Comparison of ENCODE assay signal across 11 mouse cellular contexts in the genomic region with DNA sequence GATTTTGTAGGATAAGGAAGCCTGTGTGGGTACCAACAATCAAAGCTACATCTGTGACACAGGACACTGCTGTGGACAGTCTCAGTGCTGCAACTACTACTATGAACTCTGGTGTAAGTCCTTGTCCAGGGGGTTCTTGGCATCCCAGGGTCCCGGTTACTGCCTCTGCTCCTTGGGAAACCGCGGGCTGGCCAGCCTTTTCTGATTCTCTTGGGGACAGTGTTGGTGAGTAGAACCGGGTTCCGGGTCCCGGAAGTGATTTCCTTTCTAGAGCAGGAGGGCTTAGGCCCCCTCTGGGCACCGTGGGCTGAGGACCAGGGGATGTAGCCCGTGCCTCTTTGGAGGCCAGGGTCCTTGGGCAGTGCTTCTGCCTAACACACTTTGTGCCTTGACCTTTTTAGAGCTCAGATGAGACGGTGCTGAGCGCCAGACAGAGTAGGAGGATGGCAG. TPM values are rescaled to one million over a fixed set of nuclear protein-coding genes. Genes with fewer than 3 reads are reported as not detected.
DNase-seq lines count a peak whose midpoint lies in the region; ATAC-seq and TF ChIP-seq lines count a peak whose summit lies in the region.
"Had no signal": no experiment of that assay in that cellular context is flagged by ENCODE, and none has a peak within 500 bp of the region (broad histone marks: within the 10 kb centered on the region; RNA-seq: fewer than 3 reads in every experiment).

No protein-coding gene starts in this region.

- H3K27ac ChIP-seq in layer of hippocampus, adult 2 months = peak overlapping the region; percentile 56
- peak overlapping the region; percentile 15; the same call in 1 of the 2 replicates for H3K27ac ChIP-seq in forebrain, embryonic 14.5 days (ENCODE audit: low read depth, low read length)
- peak overlapping the region; percentile 63; the same call in 1 of the 2 replicates for H3K27ac ChIP-seq in hindbrain, postnatal 0 days

- H3K9ac ChIP-seq in forebrain, embryonic 14.5 days (ENCODE audit: low read length) = no peak overlapping the region
- H3K9ac ChIP-seq in hindbrain, postnatal 0 days (replicated peaks; ENCODE audit: low read length) = no peak overlapping the region; the same call in 1 of the 2 replicates

- no peak for TF ChIP-seq POLR2A in myocyte (IDR thresholded peaks at IDR 0.05; ENCODE audit: insufficient read length, low read depth)

- 76% methylated on average over 10 of the region's 10 CpGs for WGBS in forebrain, embryonic 14.5 days
- 67% methylated on average over 10 of the region's 10 CpGs for WGBS in hindbrain, postnatal 0 days

- H3K36me3 ChIP-seq in forebrain, embryonic 14.5 days (ENCODE audit: control insufficient read depth, insufficient read depth, low read length) = peaks cover 9% of the 10 kb centered on the region
- H3K36me3 ChIP-seq in hindbrain, postnatal 0 days (ENCODE audit: insufficient read depth, low read length) = no peaks in the 10 kb centered on the region; the same call in 1 of the 2 replicates
- no peaks in the 10 kb centered on the region for H3K36me3 ChIP-seq in myocyte (ENCODE audit: control insufficient read depth, insufficient read depth)

- H3K4me1 ChIP-seq in forebrain, embryonic 14.5 days (ENCODE audit: control insufficient read depth, insufficient read depth, low read length) = peaks cover 26% of the 10 kb centered on the region; the same call in 1 of the 2 replicates
- H3K4me1 ChIP-seq in hindbrain, postnatal 0 days (ENCODE audit: insufficient read depth, low read length) = peaks cover 36% of the 10 kb centered on the region

- no peak overlapping the region for H3ac ChIP-seq in myocyte (ENCODE audit: control insufficient read depth, insufficient read length)

- no peak for ATAC-seq in forebrain, embryonic 14.5 days
- ATAC-seq in hindbrain, postnatal 0 days = 0 out of 2 replicates have a peak, but pooled peaks have one; percentile 33
- ATAC-seq: Patski had no signal

- H3K9me3 ChIP-seq in forebrain, embryonic 14.5 days (replicated peaks; ENCODE audit: control insufficient read depth, low read length) = no peaks in the 10 kb centered on the region
- H3K9me3 ChIP-seq in hindbrain, postnatal 0 days (ENCODE audit: low read length) = no peaks in the 10 kb centered on the region

- H3K79me2 ChIP-seq in myocyte (ENCODE audit: control insufficient read depth, insufficient read depth) = peaks cover 13% of the 10 kb centered on the region

- no peaks in the 10 kb centered on the region for H3K27me3 ChIP-seq in forebrain, embryonic 14.5 days (replicated peaks; ENCODE audit: control insufficient read depth, insufficient read depth, low read length)
- no peaks in the 10 kb centered on the region for H3K27me3 ChIP-seq in hindbrain, postnatal 0 days (ENCODE audit: insufficient read depth, low read length)
- H3K27me3 ChIP-seq in myocyte (ENCODE audit: control insufficient read depth, insufficient read depth, insufficient read length) = no peaks in the 10 kb centered on the region
- H3K27me3 ChIP-seq: Patski had no signal

- no peak overlapping the region for H3K4me2 ChIP-seq in forebrain, embryonic 14.5 days (ENCODE audit: low read length)
- H3K4me2 ChIP-seq in hindbrain, postnatal 0 days (ENCODE audit: low read depth, low read length) = no peak overlapping the region
- peak overlapping the region; percentile 76 for H3K4me2 ChIP-seq in myocyte (ENCODE audit: low read depth)

- DNase-seq in layer of hippocampus, adult 2 months (ENCODE audit: low spot score in 2 of 2) = no peak
- DNase-seq in layer of hippocampus, postnatal 36 days = no peak
- DNase-seq in forebrain, embryonic 14.5 days (ENCODE audit: low spot score) = no peak
- no peak for DNase-seq in hindbrain, postnatal 0 days (ENCODE audit: low spot score)
- DNase-seq in T-cell, adult 2 months (ENCODE audit: low spot score) = no peak
- DNase-seq in urinary bladder, postnatal 4 days (ENCODE audit: low spot score in 2 of 2) = no peak
- DNase-seq: cerebellum, adult 11 months; gastrocnemius, postnatal 36 days had no signal

- no peak for TF ChIP-seq CTCF in layer of hippocampus, adult 2 months (conservative IDR thresholded peaks at IDR 0.05)
- TF ChIP-seq CTCF in hindbrain, postnatal 0 days (IDR thresholded peaks at IDR 0.05; ENCODE audit: low read depth) = no peak

- no peak overlapping the region for H3K4me3 ChIP-seq in layer of hippocampus, adult 2 months
- no peak overlapping the region for H3K4me3 ChIP-seq in forebrain, embryonic 14.5 days (ENCODE audit: low read depth, low read length)
- no peak overlapping the region for H3K4me3 ChIP-seq in hindbrain, postnatal 0 days (ENCODE audit: low read length)
- H3K4me3 ChIP-seq in myocyte = no peak overlapping the region

TF ChIP-seq in myocyte, 11 proteins besides CTCF, POLR2A, EP300 and RAD21:
- no peak for TF ChIP-seq USF1 (IDR thresholded peaks at IDR 0.05; ENCODE audit: low read depth)
- no peak for TF ChIP-seq MYOG (IDR thresholded peaks at IDR 0.05; ENCODE audit: control insufficient read depth in 1 of 3, insufficient read depth in 1 of 3, insufficient read length in 2 of 3, low read depth in 2 of 3)
- no peak for TF ChIP-seq E2F4 (IDR thresholded peaks at IDR 0.05; ENCODE audit: insufficient read depth)
- no peak for TF ChIP-seq POLR2AphosphoS2 (IDR thresholded peaks at IDR 0.05; ENCODE audit: insufficient read length, low read depth)
- TF ChIP-seq MYOD1 (IDR thresholded peaks at IDR 0.05; ENCODE audit: control insufficient read depth in 1 of 3, insufficient read length in 2 of 3, low read depth in 2 of 3) = no peak
- TF ChIP-seq CEBPB (IDR thresholded peaks at IDR 0.05; ENCODE audit: insufficient read depth, poor library complexity, severe bottlenecking) = no peak
- TF ChIP-seq TCF3 (IDR thresholded peaks at IDR 0.05; ENCODE audit: insufficient read length, low read depth) = no peak
- no peak for TF ChIP-seq SRF (IDR thresholded peaks at IDR 0.05; ENCODE audit: control insufficient read depth, insufficient read length, low read depth)
- TF ChIP-seq TCF12 (IDR thresholded peaks at IDR 0.05; ENCODE audit: insufficient read depth, poor library complexity, severe bottlenecking) = no peak
- TF ChIP-seq REST (IDR thresholded peaks at IDR 0.05; ENCODE audit: insufficient read depth, insufficient read length) = no peak
- TF ChIP-seq MAX (IDR thresholded peaks at IDR 0.05; ENCODE audit: low read depth) = no peak

RNA-seq across cellular contexts. Expression of a gene that starts 28.6 kb away (rescaled TPM):
- total RNA-seq in layer of hippocampus, adult 2 months (2021) = not detected
- not detected for total RNA-seq in layer of hippocampus, postnatal 36 days (2021)
- not detected in 2 replicates for polyA plus RNA-seq in forebrain, embryonic 14.5 days (2014; fragmentation: Nextera tagmentation; extraction: Ambion mirVana)
- not detected in 2 replicates for total RNA-seq in hindbrain, postnatal 0 days (2014; rRNA removed)
- not detected in 2 replicates for polyA plus RNA-seq in hindbrain, postnatal 0 days (2015; fragmentation: Nextera tagmentation; extraction: Ambion mirVana)
- polyA plus RNA-seq in myocyte (2012; fragmentation: generic; extraction: Trizol) = not detected
- total RNA-seq: gastrocnemius, postnatal 36 days had no signal
- polyA plus RNA-seq: limb, embryonic 11.5 days; Patski had no signal

RNA-seq across cellular contexts. Expression of a gene that starts 45.3 kb away (rescaled TPM):
- total RNA-seq in layer of hippocampus, adult 2 months (2021) = 10 to 100 TPM; 22.8 TPM
- total RNA-seq in layer of hippocampus, postnatal 36 days (2021) = 10 to 100 TPM; 20.6 to 22.0 TPM
- 10.5 and 12.5 TPM in 2 replicates for polyA plus RNA-seq in forebrain, embryonic 14.5 days (2014; fragmentation: Nextera tagmentation; extraction: Ambion mirVana)
- total RNA-seq in hindbrain, postnatal 0 days (2014; rRNA removed) = 9.3 and 11.2 TPM in 2 replicates
- 37.1 and 38.9 TPM in 2 replicates for polyA plus RNA-seq in hindbrain, postnatal 0 days (2015; fragmentation: Nextera tagmentation; extraction: Ambion mirVana)
- 5.3 TPM for polyA plus RNA-seq in myocyte (2012; fragmentation: generic; extraction: Trizol)

RNA-seq across cellular contexts. Expression of a gene that starts 45.5 kb away (rescaled TPM):
- 10 to 100 TPM; 33.5 to 38.0 TPM for total RNA-seq in layer of hippocampus, adult 2 months (2021)
- total RNA-seq in layer of hippocampus, postnatal 36 days (2021) = 10 to 100 TPM; 39.9 to 40.8 TPM
- 23.6 and 25.5 TPM in 2 replicates for polyA plus RNA-seq in forebrain, embryonic 14.5 days (2014; fragmentation: Nextera tagmentation; extraction: Ambion mirVana)
- total RNA-seq in hindbrain, postnatal 0 days (2014; rRNA removed) = 52.3 and 56.9 TPM in 2 replicates
- polyA plus RNA-seq in hindbrain, postnatal 0 days (2015; fragmentation: Nextera tagmentation; extraction: Ambion mirVana) = 30.3 and 31.6 TPM in 2 replicates
- 39.8 TPM for polyA plus RNA-seq in myocyte (2012; fragmentation: generic; extraction: Trizol)
